Mouse (Mus musculus) cerebellum, postnatal 36 days (tissue): ENCODE data around the gene Actn1.

Source experiments
- DNase-seq, 2 experiments: peaks; one replicate each; pipeline ENCODE4 v3.0.0; 2021 to 2022; ENCODE audit warnings: mixed read lengths in 2 of 2

The Actn1 gene

DNA sequence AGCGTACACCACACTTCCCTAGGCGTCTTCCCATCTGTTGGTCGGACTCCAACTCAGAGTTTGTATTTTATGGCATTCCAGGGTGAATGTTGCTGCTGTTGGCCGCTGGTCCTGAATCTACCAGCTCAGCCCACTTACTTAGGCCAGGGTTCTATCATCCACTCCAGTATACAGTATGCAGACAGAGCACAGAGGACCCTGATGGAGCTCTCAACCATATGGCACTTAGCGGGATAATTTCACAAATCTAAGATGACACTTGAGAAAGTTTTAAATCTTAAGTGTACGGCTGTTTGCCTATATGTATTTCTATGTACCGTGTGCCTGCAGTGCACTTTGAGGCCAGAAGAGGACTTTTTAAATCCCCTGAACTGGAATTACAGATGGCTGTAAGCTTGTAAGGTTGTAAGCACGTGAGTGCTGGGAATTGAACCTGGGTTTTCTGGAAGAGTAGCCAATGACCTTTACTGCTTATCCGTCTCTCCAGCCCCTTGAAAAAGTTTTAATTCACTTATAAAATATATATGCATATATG is 127.1 kb downstream of the Actn1 start:
- no peak for DNase-seq

DNA sequence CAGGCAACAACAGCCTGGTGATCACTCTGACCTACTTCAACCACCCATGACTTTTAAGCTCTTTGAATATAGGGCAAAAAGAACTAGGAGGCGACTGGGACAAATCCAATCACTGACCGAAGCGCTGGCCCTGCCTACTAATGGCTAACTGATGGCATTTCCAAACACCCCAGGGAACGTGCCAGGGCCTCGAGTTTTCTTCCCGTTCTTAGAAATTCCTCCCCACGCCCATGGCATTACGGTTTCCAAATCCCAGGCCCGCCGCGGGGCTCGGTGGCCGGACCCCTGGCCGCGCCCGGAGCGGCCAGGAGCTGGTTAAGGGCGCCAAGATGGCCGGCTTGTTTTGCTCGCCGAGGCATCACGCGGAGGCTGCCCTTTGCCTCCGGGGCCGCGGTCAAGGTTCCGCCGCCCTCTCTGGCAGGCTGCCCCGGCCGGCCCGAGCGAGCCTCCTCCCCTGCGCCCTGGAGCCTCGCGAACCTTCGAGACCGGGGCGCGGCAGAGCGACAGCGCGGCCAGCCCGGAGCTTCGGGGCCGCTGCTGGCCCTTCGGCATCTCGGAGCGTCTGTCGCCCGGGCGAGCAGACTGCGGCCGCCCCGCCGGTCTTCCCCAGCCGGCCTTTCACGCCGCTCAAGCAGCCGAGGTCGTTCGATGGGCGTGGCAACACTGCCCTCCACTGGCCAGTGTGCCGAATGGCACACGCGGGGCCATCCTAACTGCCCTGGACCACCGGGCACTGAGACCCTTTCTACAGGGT is 127.7 kb downstream of the Actn1 start:
- DNase-seq = peak; percentile 84 to 85

GRCm38 (mm10) chr12:80131359-80132249 is 128.6 kb downstream of the Actn1 start:
- no peak for DNase-seq

DNA sequence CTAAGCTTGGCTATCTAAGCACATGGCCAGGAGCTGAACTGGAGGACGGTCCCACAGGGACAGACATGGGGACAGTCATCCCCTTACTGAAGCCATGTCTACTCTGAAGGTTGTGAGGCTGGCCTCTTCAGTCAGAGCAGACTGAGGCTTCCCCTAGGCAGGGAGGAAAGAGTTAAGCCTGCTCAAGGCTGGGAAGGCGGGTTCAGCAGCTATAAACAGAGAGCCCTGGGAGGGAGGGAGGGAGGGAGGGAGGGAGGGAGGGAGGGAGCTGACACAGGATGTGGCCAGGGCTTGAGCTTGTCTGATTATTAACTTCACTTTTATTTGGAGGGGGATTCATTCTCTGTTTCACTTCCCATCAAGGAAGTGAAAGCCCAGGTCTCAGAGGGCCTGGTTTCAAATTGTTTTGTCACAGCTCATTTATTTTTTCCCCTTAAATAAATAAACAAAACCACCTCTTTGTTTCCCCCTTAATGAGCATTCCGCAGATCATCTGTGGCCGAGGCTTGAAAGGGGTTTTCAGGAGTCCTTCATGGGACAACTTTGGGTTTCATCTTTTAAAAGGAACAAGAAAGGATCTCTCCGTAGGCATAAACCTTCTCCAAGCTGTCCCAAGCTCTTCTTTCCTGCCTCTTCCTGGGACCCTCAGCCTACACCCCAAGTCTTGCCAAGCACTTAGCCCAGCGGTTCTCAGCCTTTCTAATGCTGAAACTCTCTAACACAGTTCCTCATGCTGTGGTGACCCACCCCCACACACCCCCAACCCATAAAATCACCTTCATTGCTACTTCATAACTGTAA is 129.4 kb downstream of the Actn1 start:
- DNase-seq = no peak

DNA sequence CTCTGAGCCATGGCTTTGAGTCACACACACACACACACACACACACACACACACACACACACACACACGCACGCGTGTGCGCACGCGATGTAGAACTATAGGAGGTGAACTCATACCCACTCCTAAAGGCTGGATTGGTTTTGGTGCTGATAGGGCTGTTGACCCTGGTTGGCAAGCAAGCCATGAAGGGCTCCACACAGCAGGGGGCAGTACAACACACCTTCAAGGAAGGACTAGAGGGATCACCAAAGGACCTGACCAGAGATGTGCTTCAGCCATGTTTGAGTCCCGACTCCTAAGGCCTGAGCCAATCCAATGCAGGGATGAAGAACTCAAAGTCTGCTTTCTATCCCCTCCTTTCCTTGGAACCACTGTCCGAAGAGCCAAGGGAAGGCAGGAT is 130.6 kb downstream of the Actn1 start:
- no peak for DNase-seq

DNA sequence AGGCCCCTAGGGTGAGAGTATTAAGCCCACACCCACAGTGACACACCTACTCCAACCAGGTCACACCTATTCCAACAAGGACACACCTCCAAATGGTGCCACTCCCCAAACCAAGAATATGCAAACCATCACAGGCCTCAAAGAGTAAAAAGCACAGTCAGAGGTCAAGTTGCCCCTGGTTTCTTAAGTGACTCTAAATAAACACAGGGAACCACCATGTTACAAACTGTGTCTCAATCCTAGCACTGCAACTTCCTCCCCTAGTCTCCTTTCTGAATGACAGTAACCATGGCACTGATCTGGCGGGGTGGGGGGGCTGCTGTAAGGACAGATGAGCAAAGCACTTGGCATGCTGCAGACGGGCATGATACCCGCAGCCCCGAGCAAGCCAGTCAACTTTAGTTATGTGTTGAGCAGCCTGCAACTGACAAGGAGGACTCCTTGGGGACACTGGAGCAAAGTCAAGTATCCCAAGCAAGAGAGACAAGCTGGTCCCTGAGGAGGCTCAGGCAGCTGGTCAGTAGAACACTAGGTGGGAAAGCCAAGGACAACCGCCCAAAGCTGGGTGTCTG is 132.9 kb downstream of the Actn1 start:
- DNase-seq = no peak

GRCm38 (mm10) chr12:80125316-80125715 is 134.9 kb downstream of the Actn1 start:
- no peak for DNase-seq

DNA sequence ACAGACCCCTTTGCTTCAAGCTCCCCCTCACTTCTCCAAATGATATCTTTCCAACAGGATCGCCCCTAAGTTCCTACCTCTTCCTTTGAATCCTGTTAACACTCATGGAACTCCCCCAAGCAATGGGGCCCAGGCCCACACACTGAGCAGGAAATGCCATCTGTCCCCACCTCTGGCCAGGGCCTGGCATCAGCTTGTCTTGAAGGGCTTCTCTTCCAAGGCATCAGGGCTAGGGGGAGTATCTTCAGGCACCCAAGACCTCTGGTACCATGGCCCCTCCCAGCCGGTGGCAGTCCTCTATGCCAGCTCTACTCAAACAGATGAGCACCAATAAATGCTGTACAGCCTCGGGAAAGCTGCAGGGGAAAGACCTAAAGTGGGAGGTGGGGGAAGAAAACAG is 135.4 kb downstream of the Actn1 start:
- no peak for DNase-seq

DNA sequence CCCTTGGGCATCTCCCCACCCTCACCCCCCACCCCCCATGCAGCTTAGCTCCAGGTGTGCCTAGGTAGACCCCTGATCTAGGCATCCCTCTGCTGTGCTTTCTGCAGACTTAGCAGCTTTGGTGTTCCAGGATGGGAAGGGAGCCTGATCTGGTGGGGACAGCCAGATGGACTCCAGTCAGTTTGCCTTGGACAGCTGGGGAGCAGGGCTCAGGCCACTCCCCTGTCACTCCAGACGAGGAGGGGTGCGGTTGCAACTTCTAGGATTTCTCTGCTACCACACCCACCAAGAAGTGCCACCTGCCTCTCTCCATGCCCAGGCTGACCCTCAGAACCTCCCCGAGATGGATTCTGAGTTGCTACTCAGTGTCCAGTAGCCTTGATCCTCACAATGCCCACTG is 136.0 kb downstream of the Actn1 start:
- DNase-seq = no peak

GRCm38 (mm10) chr12:80123227-80123803 is 136.9 kb downstream of the Actn1 start:
- no peak for DNase-seq

- DNase-seq = no peak
These were observed 138.7 kb downstream of the Actn1 start for GRCm38 (mm10) chr12:80121438-80121837.

- no peak for DNase-seq
These were observed 141.6 kb downstream of the Actn1 start for GRCm38 (mm10) chr12:80118588-80118987.
